Mouse (Mus musculus) heart, adult 2 months (tissue): ENCODE measurements at regions not wholly inside any gene's neighbourhood (a gene's known extent, or its start where the extent isn't known, plus 50 kb on each side); places are given as distances from the start of the nearest gene placed in this dataset.

Experiments
- DNase-seq, 2 experiments: peaks; one replicate each; pipeline ENCODE4 v3.0.0; 2021
- H3K27ac ChIP-seq: fragments of 200-600 bp; 2 replicates; pipeline ENCODE4 v1.8.1; 2022
- H3K27me3 ChIP-seq: fragments of 200-500 bp; 2 replicates; pipeline ENCODE4 v1.6.1; 2012; ENCODE audit warnings: mild to moderate bottlenecking, low read length, inconsistent platforms, mixed read lengths; ENCODE audit not compliant: control insufficient read depth, insufficient read depth
- H3K36me3 ChIP-seq: fragments of 200-500 bp; 2 replicates; pipeline ENCODE4 v1.6.1; 2012; ENCODE audit warnings: low read length, inconsistent platforms; ENCODE audit not compliant: control insufficient read depth, insufficient read depth
- H3K4me1 ChIP-seq: fragments of 200-500 bp; 2 replicates; pipeline ENCODE4 v1.6.1; 2011; ENCODE audit warnings: low read length; ENCODE audit not compliant: control insufficient read depth, insufficient read depth
- H3K4me3 ChIP-seq: fragments of 200-600 bp; 2 replicates; pipeline ENCODE4 v1.8.1; 2022
- H3K79me2 ChIP-seq: fragments of 200-500 bp; replicated peaks from 2 replicates; pipeline ENCODE4 v1.6.1; 2012; ENCODE audit warnings: mild to moderate bottlenecking, inconsistent platforms, low read length, moderate library complexity, mixed read lengths; ENCODE audit not compliant: control insufficient read depth, insufficient read depth
- H3K9ac ChIP-seq: fragments of 200-500 bp; 2 replicates; pipeline ENCODE4 v1.6.1; 2012; ENCODE audit warnings: low read depth, mild to moderate bottlenecking, control low read depth, inconsistent platforms, low read length, mixed read lengths
- CTCF ChIP-seq: fragments of 200-600 bp; IDR thresholded peaks from 2 replicates; pipeline ENCODE4 v1.8.1; 2022; ENCODE audit warnings: antibody characterized with exemption, mild to moderate bottlenecking, moderate library complexity
- EP300 ChIP-seq: fragments of 200-500 bp; IDR thresholded peaks from 2 replicates; pipeline ENCODE4 v1.6.1; 2011; ENCODE audit warnings: low read depth, low read length, control low read depth; ENCODE audit not compliant: insufficient read depth
- POLR2A ChIP-seq: fragments of 200-500 bp; IDR thresholded peaks from 2 replicates; pipeline ENCODE4 v1.6.1; 2011; ENCODE audit warnings: mild to moderate bottlenecking, low read depth, low read length, control low read depth; ENCODE audit not compliant: insufficient read depth
- WGBS: fragments of 180-500 bp; shearing (Covaris S2); methylation state at CpG from one replicate; pipeline ENCODE4 v1.1.7; 2018; 5-methylcytosine and 5-hydroxymethylcytosine counted together
- intact Hi-C: fragments of 180-260 bp; cut with DNase I; formaldehyde crosslinking; loops from one replicate; pipeline ENCODE4 v1.15.1; 2025

DNA sequence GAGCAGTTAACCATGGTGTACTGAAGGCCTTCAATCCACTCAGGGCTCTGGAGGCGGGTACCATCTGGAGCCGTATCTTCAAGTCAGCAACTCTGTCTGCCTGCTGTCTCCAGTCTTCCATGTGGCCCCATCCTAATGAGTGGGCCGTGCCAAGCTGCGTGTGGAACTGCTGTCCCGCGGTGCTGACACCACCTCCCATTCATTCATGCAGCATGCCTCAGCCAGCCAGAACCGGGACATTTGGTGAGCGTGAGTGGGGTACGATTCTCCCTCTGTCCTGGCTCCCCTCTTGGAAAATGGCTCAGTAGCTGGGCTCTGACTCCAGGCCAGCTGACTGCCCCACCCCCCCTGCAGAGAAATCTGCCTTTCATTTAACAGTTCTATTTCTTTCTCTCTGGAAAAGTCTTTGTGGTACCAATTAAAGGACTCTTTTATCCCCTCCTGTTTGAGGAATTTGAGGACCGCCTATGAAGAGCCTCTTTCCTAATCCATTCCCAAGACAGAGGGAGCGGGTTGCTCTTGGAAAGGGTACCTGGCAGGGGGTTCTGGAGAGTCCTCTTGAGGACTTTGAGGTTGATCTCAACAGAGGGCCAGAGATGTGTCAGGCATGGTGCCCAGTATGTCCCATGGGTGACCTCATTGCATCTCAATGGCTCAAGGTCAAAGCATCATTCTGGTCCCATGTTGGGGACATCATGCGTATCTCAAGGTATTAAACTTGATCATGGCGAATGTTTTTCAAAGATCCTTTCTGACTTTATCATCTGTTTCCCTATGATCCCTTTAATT, 55.5 kb upstream of the Brd7 start:
- Histone ChIP-seq H3K79me2 (no peaks in the 10 kb centered on the region), H3K9ac (no peak overlapping the region), H3K27me3 (no peaks in the 10 kb centered on the region), H3K4me3 (no peak overlapping the region), H3K4me1 (no peaks in the 10 kb centered on the region), H3K27ac (no peak overlapping the region), H3K36me3 (no peaks in the 10 kb centered on the region)
- DNase-seq: no peak
- intact Hi-C loops: no loop called here
- WGBS: 64% methylated on average over 13 of the region's 13 CpGs
- TF ChIP-seq EP300: no peak
- TF ChIP-seq CTCF: no peak
- no peak for TF ChIP-seq POLR2A

GRCm38 (mm10) chr8:88423264-88423663, 61.3 kb upstream of the Brd7 start:
- TF ChIP-seq EP300 (no peak), POLR2A (no peak), CTCF (no peak)
- no peaks in the 10 kb centered on the region for H3K79me2 ChIP-seq
- no peak overlapping the region for H3K4me3 ChIP-seq
- no peaks in the 10 kb centered on the region for H3K4me1 ChIP-seq
- H3K27ac ChIP-seq: no peak overlapping the region
- intact Hi-C loops: no loop called here
- WGBS: 78% methylated on average over 2 of the region's 2 CpGs
- DNase-seq: no peak
- H3K36me3 ChIP-seq: no peaks in the 10 kb centered on the region
- no peaks in the 10 kb centered on the region for H3K27me3 ChIP-seq
- H3K9ac ChIP-seq: no peak overlapping the region

GRCm38 (mm10) chr8:88428560-88428959, 66.6 kb upstream of the Brd7 start:
- DNase-seq: no peak
- Histone ChIP-seq H3K4me3 (no peak overlapping the region), H3K27me3 (no peaks in the 10 kb centered on the region), H3K4me1 (no peaks in the 10 kb centered on the region), H3K36me3 (no peaks in the 10 kb centered on the region), H3K79me2 (no peaks in the 10 kb centered on the region), H3K27ac (no peak overlapping the region), H3K9ac (no peak overlapping the region)
- 57% methylated on average over 5 of the region's 5 CpGs for WGBS
- TF ChIP-seq EP300 (no peak), CTCF (no peak), POLR2A (no peak)
- intact Hi-C loops: no loop called here

DNA sequence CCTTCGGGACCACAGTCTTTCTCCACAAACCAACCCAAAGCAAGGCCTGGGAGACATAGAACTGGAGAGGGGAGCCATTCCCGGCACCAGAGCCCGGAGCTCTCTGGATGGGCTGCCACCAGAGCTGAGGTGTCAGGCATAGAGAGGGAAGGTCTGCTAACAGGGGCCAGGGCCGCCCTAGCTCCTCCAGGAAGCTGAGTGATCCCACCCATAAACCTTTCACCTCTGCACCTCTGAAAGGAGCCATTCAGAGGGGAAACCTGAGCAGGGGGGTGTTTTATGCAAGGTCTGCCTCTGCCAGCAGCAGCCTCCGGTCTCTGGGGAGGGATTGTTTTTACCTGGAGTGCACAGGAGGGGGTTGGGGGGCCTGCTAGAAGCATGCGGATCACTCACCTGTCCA, 69.4 kb upstream of the Brd7 start:
- TF ChIP-seq EP300 (no peak), POLR2A (no peak), CTCF (no peak)
- 66% methylated on average over 6 of the region's 6 CpGs for WGBS
- no peak overlapping the region for H3K9ac ChIP-seq
- H3K27ac ChIP-seq: no peak overlapping the region
- no peaks in the 10 kb centered on the region; the same call in 1 of the 2 replicates for H3K27me3 ChIP-seq
- H3K4me1 ChIP-seq: no peaks in the 10 kb centered on the region
- no peaks in the 10 kb centered on the region for H3K36me3 ChIP-seq
- H3K79me2 ChIP-seq: no peaks in the 10 kb centered on the region
- no peak overlapping the region for H3K4me3 ChIP-seq
- DNase-seq: no peak
- intact Hi-C loops: no loop called here

- TF ChIP-seq POLR2A: no peak
- no peak for TF ChIP-seq CTCF
- no peak for TF ChIP-seq EP300
Observed at GRCm38 (mm10) chr8:88435686-88436085, 73.7 kb upstream of the Brd7 start.

DNA sequence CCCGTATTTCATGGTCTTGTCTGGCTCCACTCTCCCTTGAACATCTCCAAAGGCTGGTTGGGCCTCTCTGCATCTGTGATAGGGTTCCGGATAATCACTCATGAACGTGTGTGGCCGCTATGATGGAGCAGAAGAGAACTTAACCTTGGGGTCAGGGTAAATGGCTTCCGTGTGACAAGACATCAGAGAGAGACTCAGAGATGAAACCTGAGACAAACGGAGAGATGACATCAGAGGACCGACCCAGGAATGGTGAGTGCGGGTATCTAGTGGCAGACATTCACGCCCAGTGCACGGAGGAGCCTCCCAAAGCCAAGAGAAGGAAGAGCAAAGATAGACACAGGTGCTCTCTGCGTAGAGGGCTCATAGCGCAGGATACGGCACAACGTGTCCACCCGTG, 78.2 kb upstream of the Brd7 start:
- WGBS: 78% methylated on average over 15 of the region's 15 CpGs
- H3K9ac ChIP-seq: no peak overlapping the region
- no peaks in the 10 kb centered on the region for H3K36me3 ChIP-seq
- H3K4me3 ChIP-seq: no peak overlapping the region
- H3K4me1 ChIP-seq: no peaks in the 10 kb centered on the region
- no peaks in the 10 kb centered on the region; the same call in 1 of the 2 replicates for H3K27me3 ChIP-seq
- intact Hi-C loops: no loop called here
- H3K27ac ChIP-seq: no peak overlapping the region
- TF ChIP-seq EP300 (no peak), POLR2A (no peak), CTCF (no peak)
- no peak for DNase-seq
- H3K79me2 ChIP-seq: no peaks in the 10 kb centered on the region

More at GRCm38 (mm10) chr8:88435686-88436085, 73.7 kb upstream of the Brd7 start:
- no peak for DNase-seq
- no peaks in the 10 kb centered on the region for H3K36me3 ChIP-seq
- H3K9ac ChIP-seq: no peak overlapping the region
- no peaks in the 10 kb centered on the region; the same call in 1 of the 2 replicates for H3K27me3 ChIP-seq
- no peaks in the 10 kb centered on the region for H3K4me1 ChIP-seq
- H3K79me2 ChIP-seq: no peaks in the 10 kb centered on the region
- WGBS: 83% methylated on average over 2 of the region's 2 CpGs
- intact Hi-C loops: no loop called here
- H3K27ac ChIP-seq: no peak overlapping the region
- no peak overlapping the region for H3K4me3 ChIP-seq
